Mouse (Mus musculus) spleen, adult 2 months (tissue): ENCODE results near the gene Bola3.

ENCODE experiments used
- CTCF ChIP-seq: fragments of 200-500 bp; IDR thresholded peaks from 2 replicates; pipeline ENCODE4 v1.5.1; 2011; ENCODE audit warnings: mild to moderate bottlenecking, inconsistent platforms; ENCODE audit not compliant: insufficient read depth, insufficient read length, insufficient replicate concordance; ENCODE audit errors: extremely low read depth
- POLR2A ChIP-seq: fragments of 200-500 bp; IDR thresholded peaks from 2 replicates; pipeline ENCODE4 v1.6.1; 2011; ENCODE audit warnings: low read depth, low read length, inconsistent platforms

GRCm38 (mm10) chr6:83348873-83349272, at the start of gene Bola3:
- TF ChIP-seq POLR2A (no peak), CTCF (no peak)
